Mouse (Mus musculus): ENCODE data around the gene Csnk1g1.

Csnk1g1 gene

DNA sequence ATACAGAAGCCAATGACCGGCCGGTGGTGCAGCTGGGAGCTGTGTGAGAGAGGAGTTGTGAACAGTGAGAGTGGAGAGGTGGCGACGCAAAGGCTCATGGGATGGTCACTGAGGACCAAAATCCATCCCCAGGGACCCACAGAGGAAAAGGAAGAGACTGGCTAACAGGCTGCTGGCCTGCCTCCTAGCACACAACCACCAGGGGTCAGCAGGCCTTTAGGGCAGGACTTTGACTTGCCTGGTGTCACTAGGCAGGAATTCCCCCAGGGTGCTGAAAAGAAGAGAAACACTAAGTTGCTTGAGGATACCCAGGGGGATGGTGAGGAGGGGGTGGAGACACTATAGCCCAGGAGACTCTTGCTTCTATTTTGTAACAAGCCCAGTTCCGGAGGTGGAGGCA, 158.8 kb downstream of the Csnk1g1 start:
- DNase-seq (ENCODE audit: low read depth, low spot score) = peak; percentile 43

GRCm38 (mm10) chr9:66068056-66068455, 159.3 kb downstream of the Csnk1g1 start:
- DNase-seq (ENCODE audit: low read depth, low spot score) = no peak

DNA sequence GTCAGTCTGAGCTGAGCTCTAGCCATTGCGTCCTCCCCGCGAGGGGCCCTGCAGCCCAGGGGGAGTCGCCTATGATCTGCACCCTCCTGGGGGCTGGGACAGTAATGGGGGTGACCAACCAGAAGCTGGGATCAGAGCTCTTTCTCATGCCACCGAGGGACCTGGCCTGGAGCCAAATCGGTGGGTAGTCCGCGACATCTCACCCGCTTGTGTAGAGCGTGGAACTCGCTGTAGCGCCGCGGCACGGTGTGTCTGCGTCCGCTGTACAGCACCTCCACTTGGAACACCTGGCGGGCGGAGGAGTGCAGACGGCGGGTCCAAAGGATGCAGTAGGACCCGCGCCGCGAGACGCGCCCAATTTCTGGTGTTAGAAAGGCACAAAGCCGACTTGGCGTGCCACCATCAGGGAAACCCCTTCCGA, 160.3 kb downstream of the Csnk1g1 start:
- DNase-seq (ENCODE audit: low read depth, low spot score) = peak; percentile 53

DNA sequence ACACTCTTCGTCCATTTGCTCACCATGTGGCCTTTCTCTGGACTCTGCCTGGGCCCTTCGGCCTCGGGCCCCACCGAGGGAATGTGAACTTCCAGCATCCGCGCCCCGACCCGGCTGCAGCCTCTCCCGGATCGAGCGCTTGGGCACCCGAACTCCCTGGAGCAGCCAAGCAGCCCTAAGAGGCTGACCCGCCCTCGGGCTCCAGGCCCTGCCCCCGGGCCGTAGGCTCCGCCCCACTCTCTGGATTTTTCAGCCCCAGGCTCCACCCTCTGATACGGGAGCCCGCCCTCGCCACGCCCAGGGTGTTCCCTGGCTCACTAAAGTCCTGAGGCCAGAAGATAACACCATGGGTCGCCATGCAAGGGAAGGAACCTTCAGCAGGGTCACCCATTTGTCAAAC, 160.9 kb downstream of the Csnk1g1 start, which contains the start of gene Snx22:
TSS of gene Snx22 (minus strand) at position 137 of the 400 bp plus-strand sequence.
- peak; percentile 78 for DNase-seq (ENCODE audit: low read depth, low spot score)

DNA sequence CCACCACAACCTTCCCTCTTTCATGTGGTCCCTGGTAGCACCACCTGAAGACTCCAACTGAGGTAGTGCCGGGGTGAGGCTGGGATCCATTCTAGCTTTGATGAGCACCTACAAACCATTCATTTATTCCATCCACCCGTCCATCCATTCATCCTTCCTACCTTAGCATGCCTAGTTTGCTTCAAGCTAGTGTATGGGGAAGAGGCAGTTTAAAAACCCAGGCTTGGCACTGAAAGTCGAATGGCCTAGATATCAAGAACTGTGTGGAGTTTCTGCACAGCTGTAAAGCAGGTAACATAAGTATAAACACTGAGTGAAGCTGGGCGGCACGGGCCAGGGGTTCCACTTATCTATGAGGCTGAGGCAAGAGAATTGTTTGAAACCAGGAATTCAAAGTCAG, 161.4 kb downstream of the Csnk1g1 start:
- DNase-seq (ENCODE audit: low read depth, low spot score) = no peak

- DNase-seq (ENCODE audit: low read depth, low spot score) = no peak
These were observed 164.0 kb downstream of the Csnk1g1 start for GRCm38 (mm10) chr9:66072754-66073153.

GRCm38 (mm10) chr9:66078072-66078471, 169.3 kb downstream of the Csnk1g1 start:
- DNase-seq (ENCODE audit: low read depth, low spot score) = no peak

DNA sequence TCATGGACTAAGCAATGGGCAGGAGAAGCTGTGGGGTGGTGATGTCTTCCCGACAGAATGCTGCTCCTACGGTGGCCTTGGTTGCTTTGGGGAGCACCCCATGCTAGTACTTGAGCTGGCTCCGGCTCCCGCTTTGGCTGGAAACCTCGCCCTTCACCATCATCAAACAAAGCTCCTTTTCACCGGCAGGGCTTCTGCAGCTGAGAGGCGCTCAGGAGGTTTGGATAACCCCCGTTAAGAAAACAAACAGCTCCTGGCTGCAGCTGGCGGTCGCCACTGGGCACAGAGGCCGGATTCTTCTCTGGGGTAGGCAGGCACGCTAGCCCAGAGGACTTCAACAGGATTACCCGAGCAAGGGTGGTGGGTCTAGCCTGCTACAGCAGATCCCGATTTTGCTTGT, 169.8 kb downstream of the Csnk1g1 start:
- no peak for DNase-seq (ENCODE audit: low read depth, low spot score)

DNA sequence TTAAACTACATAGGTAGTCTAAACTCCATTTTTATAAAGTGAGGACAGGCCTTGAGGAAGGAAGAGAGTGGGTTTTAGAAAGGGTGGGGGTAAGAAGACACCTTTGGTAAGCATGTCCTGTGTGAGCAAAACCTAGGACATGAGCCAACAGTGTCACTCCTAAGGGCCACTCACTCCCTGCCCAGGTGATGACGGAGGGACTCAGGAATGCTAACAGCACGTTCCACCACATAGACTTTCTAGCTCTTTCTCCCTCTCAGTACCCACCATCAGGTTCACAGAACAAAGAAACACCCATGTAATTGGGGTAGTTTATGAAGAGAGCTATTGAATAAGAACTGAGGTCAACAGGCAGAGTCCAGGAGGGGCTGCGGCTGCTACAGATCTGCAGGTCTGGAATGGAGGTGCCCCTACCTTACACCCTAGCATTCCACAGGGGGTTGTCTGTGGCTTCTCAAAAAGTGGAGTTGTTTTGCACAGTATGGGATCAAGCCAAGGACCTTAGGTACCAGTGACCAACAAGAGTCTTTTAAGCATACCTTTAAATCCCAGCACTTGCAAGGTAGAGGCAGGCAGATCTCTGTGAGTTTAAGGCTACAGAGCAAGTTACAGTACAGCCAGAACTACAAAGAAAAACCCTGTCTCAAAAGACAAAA, 172.2 kb downstream of the Csnk1g1 start:
- no peak for DNase-seq (ENCODE audit: low read depth, low spot score)

DNA sequence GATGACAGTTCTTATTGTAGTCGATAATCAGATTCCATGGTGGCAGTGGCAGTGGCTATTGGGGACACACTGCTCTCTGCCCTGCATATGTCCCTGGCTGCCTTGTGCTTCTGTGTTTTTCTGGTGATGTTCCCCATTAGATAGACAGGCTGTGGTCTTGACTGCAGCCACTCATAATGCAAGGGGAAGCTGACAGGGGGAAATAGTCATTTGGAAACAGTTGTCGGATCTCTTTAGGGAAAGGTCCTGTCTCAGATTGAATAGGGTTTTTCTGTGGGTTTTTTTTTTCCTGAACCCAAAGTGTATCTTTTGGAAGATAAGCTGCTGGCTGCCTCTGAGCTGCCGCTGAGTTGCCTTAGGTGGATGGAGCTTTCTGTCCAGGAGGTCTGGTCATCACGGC, 173.3 kb downstream of the Csnk1g1 start:
- DNase-seq (ENCODE audit: low read depth, low spot score) = no peak

DNA sequence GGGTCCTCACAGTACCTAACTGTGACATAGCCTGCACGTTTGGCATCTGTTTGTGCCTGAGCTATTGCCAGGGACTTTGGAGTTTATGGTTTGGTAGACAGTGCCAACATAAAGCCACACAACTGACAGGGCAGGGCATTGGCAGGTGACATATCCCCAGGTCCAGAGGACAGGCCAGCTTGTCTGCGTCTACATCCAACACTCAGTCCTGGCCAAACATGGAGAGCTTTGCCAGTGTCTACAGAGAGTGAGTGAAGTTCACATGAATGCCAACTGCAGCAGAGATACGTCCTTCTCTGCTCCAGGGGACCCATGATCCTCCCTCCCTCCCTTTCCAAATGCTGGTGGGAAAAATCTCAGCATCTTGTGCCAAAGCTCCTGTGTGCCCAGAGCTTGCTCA, 175.4 kb downstream of the Csnk1g1 start:
- no peak for DNase-seq (ENCODE audit: low read depth, low spot score)

GRCm38 (mm10) chr9:66087062-66087461, 178.3 kb downstream of the Csnk1g1 start:
- no peak for DNase-seq (ENCODE audit: low read depth, low spot score)

GRCm38 (mm10) chr9:66088411-66088810, 179.7 kb downstream of the Csnk1g1 start:
- peak; percentile 54 for DNase-seq (ENCODE audit: low read depth, low spot score)

DNA sequence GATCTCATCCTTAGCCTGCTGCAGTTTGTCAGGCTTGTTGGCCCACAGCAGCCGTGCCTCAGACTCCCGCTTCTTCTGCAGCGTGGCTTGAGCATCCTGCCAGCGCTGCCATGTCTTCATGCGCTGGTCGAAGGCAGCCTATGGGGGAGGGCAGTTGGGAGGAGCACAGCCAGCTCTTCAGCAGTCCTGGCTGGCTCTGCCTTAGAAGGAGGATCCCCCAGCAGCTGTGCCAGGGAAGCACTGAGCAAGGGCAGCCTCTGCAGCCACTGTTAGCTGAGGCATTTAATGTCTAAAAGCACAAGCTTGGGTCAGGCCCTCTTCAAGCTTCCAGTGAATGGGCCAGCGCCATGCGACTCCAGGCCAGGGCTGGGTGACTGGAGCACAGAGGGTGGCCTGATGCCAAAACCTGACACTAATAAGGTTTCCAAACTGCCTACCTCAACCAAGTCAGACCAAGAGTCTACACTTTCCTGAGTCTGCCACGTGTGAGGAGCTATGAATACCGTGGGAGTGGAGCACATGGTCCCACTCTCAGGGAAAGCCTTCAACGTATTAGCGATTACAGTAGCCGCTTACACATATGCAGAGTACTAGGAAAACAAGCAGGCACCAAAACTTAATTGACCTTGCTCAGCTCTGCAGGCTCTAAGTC, 182.0 kb downstream of the Csnk1g1 start:
- no peak for DNase-seq (ENCODE audit: low read depth, low spot score)

DNA sequence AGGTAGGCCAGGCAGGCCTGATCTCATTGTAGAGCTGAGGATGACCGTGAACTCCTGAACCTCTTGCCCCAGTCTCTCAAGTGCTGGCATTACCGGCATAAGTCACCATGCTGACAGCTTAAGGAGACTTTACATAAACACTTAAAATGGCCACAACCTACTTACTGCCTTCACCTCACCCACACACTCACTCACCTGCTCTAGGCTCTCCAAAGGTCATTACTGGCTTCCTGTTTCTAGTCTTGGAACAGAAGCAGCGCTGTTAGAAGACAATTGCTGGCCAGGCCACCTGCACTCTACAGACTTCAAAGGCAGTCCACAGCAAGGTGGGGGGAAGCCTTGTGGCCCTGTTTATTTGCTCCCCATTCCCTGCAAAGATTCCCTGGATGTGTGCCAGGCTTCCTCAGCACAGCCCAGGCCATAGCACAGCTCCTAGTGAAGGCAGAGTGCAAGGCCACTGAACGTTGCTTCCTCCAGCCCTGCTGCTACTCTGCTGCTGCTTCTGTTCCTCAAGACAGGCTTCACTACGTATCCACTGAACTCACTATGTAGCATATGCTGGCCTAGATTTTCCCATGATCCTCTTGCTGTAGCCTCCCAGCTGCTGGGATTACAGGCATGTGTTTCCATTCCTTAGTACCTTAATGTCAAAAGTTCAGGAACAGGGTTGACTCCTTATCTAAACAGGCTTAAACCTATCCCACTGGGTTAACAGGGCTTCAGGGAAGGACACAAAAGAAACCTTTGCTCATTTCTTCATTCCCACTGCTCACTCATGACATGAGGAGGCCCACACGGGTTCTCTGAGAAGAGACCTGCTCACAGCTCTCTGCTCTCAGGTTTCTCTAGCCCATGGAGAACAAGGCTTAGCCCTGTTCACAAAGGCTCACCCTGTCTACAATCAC, 182.9 kb downstream of the Csnk1g1 start:
- DNase-seq (ENCODE audit: low read depth, low spot score) = no peak

- DNase-seq (ENCODE audit: low read depth, low spot score) = no peak
These were observed 183.9 kb downstream of the Csnk1g1 start for GRCm38 (mm10) chr9:66092664-66093063.
